Mouse (Mus musculus) granulocyte monocyte progenitor cell, adult 5-6 weeks (primary cell): ENCODE results near the gene Arid5b. TPM values are rescaled to one million over a fixed set of nuclear protein-coding genes. Genes with fewer than 3 reads are reported as not detected.
A peak's percentile ranks its signal among the peaks of the same experiment; 100 is the strongest.
"Not testable (repeated sequence)": the region's sequence is repeated elsewhere in the genome, so short reads cannot be mapped to it uniquely, and the experiment has no call there.

ENCODE experiments used
- ATAC-seq: replicated peaks from 2 replicates; pipeline ENCODE4 v1.8.0; 2016; ENCODE audit warnings: mild to moderate bottlenecking, moderate TSS enrichment, inconsistent platforms; ENCODE audit not compliant: poor library complexity, severe bottlenecking
- total RNA-seq, 2 experiments: library from RNA; stranded (forward) in 1 of 2; stranded (reverse) in 1 of 2; fragments of 200-712, 200-1000 nt in 1 of 2; fragments of >200 nt in 1 of 2; fragmentation: Nextera tagmentation in 1 of 2; gene quantifications; 2 replicates each; pipeline ENCODE4 v1.2.3; 2014 to 2017

Arid5b gene
- total RNA-seq, 2 experiments from 2014 or later, result 14.8 to 28.4 TPM

GRCm38 (mm10) chr10:68102566-68102965, 176.0 kb downstream of the Arid5b start:
- ATAC-seq, result no peak

DNA sequence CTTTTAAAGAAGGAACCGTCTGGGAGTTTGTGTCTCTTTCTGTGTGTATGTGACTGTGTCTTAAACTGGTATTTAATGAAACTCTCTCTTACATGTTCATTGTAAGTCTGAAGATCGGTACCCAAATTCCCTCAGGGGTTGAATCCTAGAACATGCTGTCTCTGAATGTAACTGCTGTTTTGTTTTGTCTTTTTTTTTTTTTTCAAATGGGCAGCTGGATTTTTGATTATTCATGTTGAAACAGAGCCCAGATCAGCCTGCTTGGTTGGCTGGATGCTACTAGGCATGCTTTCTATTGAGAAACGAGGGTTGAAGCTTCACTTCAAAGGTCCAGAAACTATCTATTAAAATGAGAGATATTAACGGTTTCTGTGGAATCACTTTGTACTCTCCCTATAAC, 177.3 kb downstream of the Arid5b start:
- ATAC-seq, result no peak

- no peak for ATAC-seq
Observed at GRCm38 (mm10) chr10:68100506-68100905, 178.0 kb downstream of the Arid5b start.

- not testable (repeated sequence) for ATAC-seq
Observed at GRCm38 (mm10) chr10:68099801-68100200, 178.7 kb downstream of the Arid5b start.

- peak; percentile 63 for ATAC-seq
Observed at GRCm38 (mm10) chr10:68097821-68098675, 180.5 kb downstream of the Arid5b start.

GRCm38 (mm10) chr10:68096395-68096794, 182.1 kb downstream of the Arid5b start:
- ATAC-seq, result peak; percentile 57

GRCm38 (mm10) chr10:68095136-68095535, 183.4 kb downstream of the Arid5b start:
- no peak for ATAC-seq

- no peak for ATAC-seq
Observed at GRCm38 (mm10) chr10:68093496-68093895, 185.0 kb downstream of the Arid5b start.

- peak; percentile 63 for ATAC-seq
Observed at GRCm38 (mm10) chr10:68091840-68092239, 186.7 kb downstream of the Arid5b start.

DNA sequence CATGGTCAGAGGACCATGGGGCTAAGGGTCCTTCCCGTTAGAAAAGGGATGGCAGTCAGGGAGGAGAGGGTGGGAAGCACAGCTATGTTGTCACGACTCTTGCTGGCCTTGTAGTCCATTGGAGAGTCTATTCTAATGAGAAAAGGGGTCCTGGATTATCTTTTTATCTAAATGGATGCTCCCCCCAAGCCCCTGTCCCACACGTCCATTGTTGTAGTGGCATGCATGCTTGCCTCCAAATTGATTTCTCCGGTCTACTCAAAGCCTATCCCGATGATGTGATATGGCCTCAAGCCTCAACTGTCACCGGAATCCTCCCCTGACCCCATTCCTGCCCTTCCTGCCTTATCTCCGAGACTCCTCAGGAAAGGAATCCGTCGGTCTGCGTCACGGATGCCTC, 187.5 kb downstream of the Arid5b start:
- ATAC-seq, result no peak

GRCm38 (mm10) chr10:68090544-68090943, 188.0 kb downstream of the Arid5b start:
- no peak for ATAC-seq

DNA sequence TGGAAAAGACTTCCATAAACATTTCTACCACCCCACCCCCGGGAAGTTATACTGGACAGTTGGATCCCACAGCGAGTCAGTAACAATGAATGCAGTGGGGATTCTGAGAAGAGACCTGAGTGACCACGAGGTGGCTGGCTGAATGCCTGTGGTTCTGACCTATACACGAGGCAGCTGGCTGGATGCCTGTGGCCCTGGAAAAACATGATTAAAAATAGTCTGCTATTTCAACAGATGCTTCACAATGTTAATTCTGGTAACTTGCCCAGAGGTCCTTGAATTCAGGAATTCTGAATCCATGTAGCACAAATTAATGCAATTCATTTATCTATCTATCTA, 188.4 kb downstream of the Arid5b start:
- ATAC-seq, result no peak

- ATAC-seq, result 0 out of 2 replicates have a peak, but pooled peaks have one; percentile 36
Observed at GRCm38 (mm10) chr10:68089435-68090196, 188.9 kb downstream of the Arid5b start.

DNA sequence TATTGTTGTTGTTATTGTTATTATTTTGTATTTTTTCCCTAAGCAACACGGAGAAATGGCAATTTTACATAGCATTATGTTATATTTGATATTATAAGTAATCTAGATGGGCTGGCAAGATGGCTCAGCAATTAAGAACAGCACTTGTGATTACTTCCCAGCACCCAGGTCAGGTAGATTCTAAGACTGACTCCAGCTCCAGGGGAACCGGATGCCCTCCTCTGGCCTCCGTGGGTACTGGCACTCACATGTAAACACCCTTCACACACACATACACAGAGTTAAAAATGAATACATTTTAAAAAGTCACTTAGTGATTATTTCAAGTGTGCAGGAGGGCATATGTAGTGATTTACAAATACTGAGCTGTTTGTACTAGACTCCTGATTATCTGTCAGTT, 190.8 kb downstream of the Arid5b start:
- ATAC-seq, result no peak

- ATAC-seq, result no peak
Observed at GRCm38 (mm10) chr10:68086973-68087372, 191.6 kb downstream of the Arid5b start.

DNA sequence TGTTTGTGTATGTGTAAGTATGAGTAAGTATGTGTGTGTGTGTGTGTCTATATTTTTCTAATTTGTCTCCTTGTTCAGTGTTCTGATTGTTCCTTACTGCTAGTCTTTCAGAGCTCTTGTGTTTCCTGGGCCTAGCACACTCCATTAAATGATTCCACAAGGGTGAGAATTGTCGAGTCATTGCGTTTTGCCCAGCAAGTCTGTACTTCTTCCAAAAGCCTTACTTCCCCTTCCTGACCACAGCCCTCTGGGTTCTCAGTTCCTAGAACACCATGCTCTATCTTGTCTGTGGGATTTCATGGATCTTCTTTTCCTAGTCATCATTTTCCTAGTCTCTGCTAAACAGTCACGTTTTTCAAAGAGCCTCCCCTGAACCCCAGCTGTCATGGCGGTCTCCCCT, 193.0 kb downstream of the Arid5b start:
- peak; percentile 95 for ATAC-seq

- ATAC-seq, result peak; percentile 45
Observed at GRCm38 (mm10) chr10:68081712-68082111, 196.8 kb downstream of the Arid5b start.

GRCm38 (mm10) chr10:68079910-68080670, 198.4 kb downstream of the Arid5b start:
- ATAC-seq, result no peak

- ATAC-seq, result no peak
Observed at GRCm38 (mm10) chr10:68078708-68079107, 199.8 kb downstream of the Arid5b start.

DNA sequence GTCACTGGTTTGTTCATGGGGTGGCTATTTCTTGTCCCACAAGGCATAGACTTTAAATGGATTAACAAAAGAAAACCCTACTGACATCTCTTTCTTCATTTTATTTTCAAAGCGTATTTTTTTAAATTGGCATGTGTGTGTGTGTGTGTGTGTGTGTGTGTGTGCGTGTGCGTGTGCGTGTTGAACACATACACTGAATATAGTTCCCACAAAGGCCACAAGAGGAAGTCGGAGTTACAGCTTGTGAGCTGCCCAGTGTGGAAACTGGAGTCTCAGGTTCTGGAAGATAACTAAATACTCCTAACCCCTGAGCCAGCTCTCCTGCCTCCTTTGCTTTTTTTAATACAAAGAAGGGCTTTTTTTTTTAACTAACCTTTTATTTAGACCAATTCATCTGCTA, 203.4 kb downstream of the Arid5b start:
- ATAC-seq, result peak; percentile 88

GRCm38 (mm10) chr10:68074291-68074690, 204.2 kb downstream of the Arid5b start:
- no peak for ATAC-seq
